Mouse (Mus musculus): ENCODE measurements around the gene Vsig4. TPM values are rescaled to one million over a fixed set of nuclear protein-coding genes. Genes with fewer than 3 reads are reported as not detected.

The Vsig4 gene
- polyA plus RNA-seq (2014; fragmentation: Illumina TruSeq; extraction: RNeasy Lipid Tissue Mini Kit (QIAGEN cat#74804); ENCODE audit: low read depth, low replicate concordance) = 3.4 TPM

GRCm38 (mm10) chrX:96293338-96293737 is at the start of gene Vsig4:
Gene Vsig4, minus strand, starts transcription at chrX:96293438.

Other genes starting within 250 kb of the Vsig4 start
- 271 TPM for gene Msn, start 197.4 kb downstream of the Vsig4 start, polyA plus RNA-seq (2014; fragmentation: Illumina TruSeq; extraction: RNeasy Lipid Tissue Mini Kit (QIAGEN cat#74804); ENCODE audit: low read depth, low replicate concordance)
- gene Heph, start 161.9 kb upstream of the Vsig4 start, polyA plus RNA-seq (2014; fragmentation: Illumina TruSeq; extraction: RNeasy Lipid Tissue Mini Kit (QIAGEN cat#74804); ENCODE audit: low read depth, low replicate concordance) = 16.0 TPM
- gene Hsf3, start 162.9 kb upstream of the Vsig4 start, polyA plus RNA-seq (2014; fragmentation: Illumina TruSeq; extraction: RNeasy Lipid Tissue Mini Kit (QIAGEN cat#74804); ENCODE audit: low read depth, low replicate concordance) = 0.29 TPM

All from adrenal gland, adult 10 weeks (tissue).